Mouse (Mus musculus): ENCODE results near the gene Cntn6. TPM values are rescaled to one million over a fixed set of nuclear protein-coding genes. Genes with fewer than 3 reads are reported as not detected.

Cntn6 gene
- 13.2 and 15.0 TPM in 2 replicates for polyA plus RNA-seq (2014; fragmentation: Nextera tagmentation; extraction: Ambion mirVana)

GRCm38 (mm10) chr6:104492490-104493431 lies at the start of gene Cntn6:
TSS of gene Cntn6 (plus strand) at chr6:104492790.
- Histone ChIP-seq H3K9me3 (ENCODE audit: control insufficient read depth, low read length) (no peaks in the 10 kb centered on the region), H3K9ac (peak within 1 kb of the TSS; percentile 61), H3K4me1 (replicated peaks; ENCODE audit: control insufficient read depth, insufficient read depth, low read length) (0 out of 2 replicates have a peak, but pooled peaks cover 11% of the 10 kb centered on the region), H3K27me3 (ENCODE audit: control insufficient read depth, insufficient read depth, low read length) (no peaks in the 10 kb centered on the region), H3K4me3 (replicated peaks; ENCODE audit: low read length) (peak within 1 kb of the TSS; percentile 35), H3K27ac (peak within 1 kb of the TSS; percentile 70), H3K36me3 (replicated peaks; ENCODE audit: control insufficient read depth, insufficient read depth) (no peaks in the 10 kb centered on the region), H3K4me2 (replicated peaks) (peak within 1 kb of the TSS; percentile 53)
- ATAC-seq (ENCODE audit: low FRiP score): peak; percentile 82
- peak; percentile 63 for DNase-seq (ENCODE audit: low spot score)
- 15% methylated on average over 11 of the region's 11 CpGs for WGBS

- 59% methylated on average over 3 of the region's 3 CpGs for WGBS
- Histone ChIP-seq H3K4me1 (replicated peaks; ENCODE audit: control insufficient read depth, insufficient read depth, low read length) (no peaks in the 10 kb centered on the region), H3K27ac (no peak overlapping the region), H3K4me2 (replicated peaks) (no peak overlapping the region), H3K36me3 (replicated peaks; ENCODE audit: control insufficient read depth, insufficient read depth) (no peaks in the 10 kb centered on the region), H3K4me3 (replicated peaks; ENCODE audit: low read length) (no peak overlapping the region), H3K27me3 (ENCODE audit: control insufficient read depth, insufficient read depth, low read length) (no peaks in the 10 kb centered on the region), H3K9me3 (ENCODE audit: control insufficient read depth, low read length) (no peaks in the 10 kb centered on the region), H3K9ac (no peak overlapping the region)
- no peak for DNase-seq (ENCODE audit: low spot score)
- no peak for ATAC-seq (ENCODE audit: low FRiP score)
These were observed 48.9 kb upstream of the Cntn6 start for GRCm38 (mm10) chr6:104443731-104444130.

GRCm38 (mm10) chr6:104470706-104471105 lies 21.9 kb upstream of the Cntn6 start:
- no peak for DNase-seq (ENCODE audit: low spot score)
- H3K9ac ChIP-seq: no peak overlapping the region

GRCm38 (mm10) chr6:104479242-104479641 lies 13.3 kb upstream of the Cntn6 start:
- peak; percentile 61 for DNase-seq (ENCODE audit: low spot score)
- Histone ChIP-seq H3K4me1 (replicated peaks; ENCODE audit: control insufficient read depth, insufficient read depth, low read length) (no peaks in the 10 kb centered on the region), H3K36me3 (replicated peaks; ENCODE audit: control insufficient read depth, insufficient read depth) (no peaks in the 10 kb centered on the region), H3K9ac (no peak overlapping the region), H3K27ac (no peak overlapping the region), H3K4me3 (replicated peaks; ENCODE audit: low read length) (no peak overlapping the region), H3K27me3 (ENCODE audit: control insufficient read depth, insufficient read depth, low read length) (no peaks in the 10 kb centered on the region), H3K9me3 (ENCODE audit: control insufficient read depth, low read length) (no peaks in the 10 kb centered on the region), H3K4me2 (replicated peaks) (no peak overlapping the region)
- ATAC-seq (ENCODE audit: low FRiP score): no peak

More at GRCm38 (mm10) chr6:104470706-104471105, 21.9 kb upstream of the Cntn6 start:
- 98% methylated on average over 1 of the region's 1 CpGs for WGBS
- no peaks in the 10 kb centered on the region for H3K9me3 ChIP-seq (ENCODE audit: control insufficient read depth, low read length)
- no peak for ATAC-seq (ENCODE audit: low FRiP score)
- H3K36me3 ChIP-seq (replicated peaks; ENCODE audit: control insufficient read depth, insufficient read depth): no peaks in the 10 kb centered on the region
- no peaks in the 10 kb centered on the region for H3K27me3 ChIP-seq (ENCODE audit: control insufficient read depth, insufficient read depth, low read length)
- no peaks in the 10 kb centered on the region for H3K4me1 ChIP-seq (replicated peaks; ENCODE audit: control insufficient read depth, insufficient read depth, low read length)
- H3K4me2 ChIP-seq (replicated peaks): no peak overlapping the region
- no peak overlapping the region for H3K27ac ChIP-seq
- H3K4me3 ChIP-seq (replicated peaks; ENCODE audit: low read length): no peak overlapping the region

GRCm38 (mm10) chr6:104493459-104493858 lies 869 bp downstream of the Cntn6 start:
- Histone ChIP-seq H3K4me3 (replicated peaks; ENCODE audit: low read length) (peak overlapping the region; percentile 35), H3K27ac (peak overlapping the region; percentile 70), H3K9me3 (ENCODE audit: control insufficient read depth, low read length) (no peaks in the 10 kb centered on the region), H3K9ac (peak overlapping the region; percentile 61), H3K27me3 (ENCODE audit: control insufficient read depth, insufficient read depth, low read length) (no peaks in the 10 kb centered on the region), H3K4me1 (replicated peaks; ENCODE audit: control insufficient read depth, insufficient read depth, low read length) (0 out of 2 replicates have a peak, but pooled peaks cover 11% of the 10 kb centered on the region), H3K4me2 (replicated peaks) (peak overlapping the region; percentile 53), H3K36me3 (replicated peaks; ENCODE audit: control insufficient read depth, insufficient read depth) (no peaks in the 10 kb centered on the region)
- WGBS: 42% methylated on average over 6 of the region's 6 CpGs
- ATAC-seq (ENCODE audit: low FRiP score) (no peak), DNase-seq (ENCODE audit: low spot score) (peak; percentile 38)

GRCm38 (mm10) chr6:104495801-104496200 lies 3.2 kb downstream of the Cntn6 start:
- H3K27me3 ChIP-seq (ENCODE audit: control insufficient read depth, insufficient read depth, low read length): no peaks in the 10 kb centered on the region
- H3K9me3 ChIP-seq (ENCODE audit: control insufficient read depth, low read length): no peaks in the 10 kb centered on the region
- no peak overlapping the region for H3K4me3 ChIP-seq (replicated peaks; ENCODE audit: low read length)
- H3K4me2 ChIP-seq (replicated peaks): no peak overlapping the region
- DNase-seq (ENCODE audit: low spot score): no peak
- no peaks in the 10 kb centered on the region for H3K36me3 ChIP-seq (replicated peaks; ENCODE audit: control insufficient read depth, insufficient read depth)
- 0 out of 2 replicates have a peak, but pooled peaks cover 11% of the 10 kb centered on the region for H3K4me1 ChIP-seq (replicated peaks; ENCODE audit: control insufficient read depth, insufficient read depth, low read length)
- WGBS: 58% methylated on average over 2 of the region's 2 CpGs
- no peak for ATAC-seq (ENCODE audit: low FRiP score)
- no peak overlapping the region for H3K27ac ChIP-seq
- H3K9ac ChIP-seq: no peak overlapping the region

- no peak overlapping the region for H3K27ac ChIP-seq
- no peak overlapping the region for H3K4me2 ChIP-seq (replicated peaks)
- H3K9me3 ChIP-seq (ENCODE audit: control insufficient read depth, low read length): no peaks in the 10 kb centered on the region
- DNase-seq (ENCODE audit: low spot score) (no peak), ATAC-seq (ENCODE audit: low FRiP score) (no peak)
- no peak overlapping the region for H3K9ac ChIP-seq
- no peaks in the 10 kb centered on the region for H3K4me1 ChIP-seq (replicated peaks; ENCODE audit: control insufficient read depth, insufficient read depth, low read length)
- no peaks in the 10 kb centered on the region for H3K36me3 ChIP-seq (replicated peaks; ENCODE audit: control insufficient read depth, insufficient read depth)
- WGBS: 97% methylated on average over 1 of the region's 1 CpGs
- no peaks in the 10 kb centered on the region for H3K27me3 ChIP-seq (ENCODE audit: control insufficient read depth, insufficient read depth, low read length)
- no peak overlapping the region for H3K4me3 ChIP-seq (replicated peaks; ENCODE audit: low read length)
These were observed 71.4 kb downstream of the Cntn6 start for GRCm38 (mm10) chr6:104563993-104564392.

GRCm38 (mm10) chr6:104569564-104569963 lies 77.0 kb downstream of the Cntn6 start:
- H3K4me3 ChIP-seq (replicated peaks; ENCODE audit: low read length): no peak overlapping the region
- no peak overlapping the region for H3K27ac ChIP-seq
- no peak for DNase-seq (ENCODE audit: low spot score)
- H3K27me3 ChIP-seq (ENCODE audit: control insufficient read depth, insufficient read depth, low read length): no peaks in the 10 kb centered on the region
- H3K9me3 ChIP-seq (ENCODE audit: control insufficient read depth, low read length): no peaks in the 10 kb centered on the region
- no peak for ATAC-seq (ENCODE audit: low FRiP score)
- no peaks in the 10 kb centered on the region for H3K36me3 ChIP-seq (replicated peaks; ENCODE audit: control insufficient read depth, insufficient read depth)
- H3K9ac ChIP-seq: no peak overlapping the region
- H3K4me2 ChIP-seq (replicated peaks): no peak overlapping the region
- H3K4me1 ChIP-seq (replicated peaks; ENCODE audit: control insufficient read depth, insufficient read depth, low read length): no peaks in the 10 kb centered on the region

- Histone ChIP-seq H3K4me2 (replicated peaks) (no peak overlapping the region), H3K4me3 (replicated peaks; ENCODE audit: low read length) (no peak overlapping the region), H3K36me3 (replicated peaks; ENCODE audit: control insufficient read depth, insufficient read depth) (no peaks in the 10 kb centered on the region), H3K27me3 (ENCODE audit: control insufficient read depth, insufficient read depth, low read length) (no peaks in the 10 kb centered on the region), H3K27ac (no peak overlapping the region), H3K9ac (no peak overlapping the region), H3K9me3 (ENCODE audit: control insufficient read depth, low read length) (no peaks in the 10 kb centered on the region), H3K4me1 (replicated peaks; ENCODE audit: control insufficient read depth, insufficient read depth, low read length) (no peaks in the 10 kb centered on the region)
- DNase-seq (ENCODE audit: low spot score) (no peak), ATAC-seq (ENCODE audit: low FRiP score) (no peak)
- 72% methylated on average over 3 of the region's 3 CpGs for WGBS
These were observed 95.4 kb downstream of the Cntn6 start for GRCm38 (mm10) chr6:104588028-104588427.
